8 mouse cellular contexts compared by ENCODE assay signal in genomic region chr5:124426475-124427071, GRCm38 (mm10). TPM values are rescaled to one million over a fixed set of nuclear protein-coding genes. Genes with fewer than 3 reads are reported as not detected.
DNase-seq lines count a peak whose midpoint lies in the region; ATAC-seq and TF ChIP-seq lines count a peak whose summit lies in the region.

No protein-coding gene starts in this region.

- 92% methylated on average over 10 of the region's 10 CpGs for WGBS in liver, adult 2 months
- 84% methylated on average over 10 of the region's 10 CpGs for whole genome bisulfite sequencing in embryonic facial prominence, embryonic 14.5 days
- WGBS in hindbrain, postnatal 0 days: 91% methylated on average over 10 of the region's 10 CpGs
- WGBS in neural tube, embryonic 12.5 days: 92% methylated on average over 10 of the region's 10 CpGs

- H3K36me3 ChIP-seq in liver, adult 2 months (ENCODE audit: control insufficient read depth, insufficient read depth, low read length): no peaks in the 10 kb centered on the region
- H3K36me3 ChIP-seq in embryonic facial prominence, embryonic 14.5 days (ENCODE audit: control insufficient read depth, insufficient read depth, low read length): 0 out of 2 replicates have a peak, but pooled peaks cover 6% of the 10 kb centered on the region
- no peaks in the 10 kb centered on the region for H3K36me3 ChIP-seq in hindbrain, postnatal 0 days (ENCODE audit: insufficient read depth, low read length)
- no peaks in the 10 kb centered on the region for H3K36me3 ChIP-seq in neural tube, embryonic 12.5 days

- intact Hi-C loops in left cerebral cortex, postnatal 4 days (cut with DNase I): no loop called here

- peaks cover 6% of the 10 kb centered on the region for H3K4me1 ChIP-seq in liver, adult 2 months (ENCODE audit: control insufficient read depth, insufficient read depth, low read length)
- no peaks in the 10 kb centered on the region; the same call in 1 of the 2 replicates for H3K4me1 ChIP-seq in embryonic facial prominence, embryonic 14.5 days (ENCODE audit: control insufficient read depth, insufficient read depth, low read length)
- no peaks in the 10 kb centered on the region for H3K4me1 ChIP-seq in hindbrain, postnatal 0 days (ENCODE audit: insufficient read depth, low read length)
- peaks cover 8% of the 10 kb centered on the region; the same call in 1 of the 2 replicates for H3K4me1 ChIP-seq in neural tube, embryonic 12.5 days

- H3K4me3 ChIP-seq in liver, adult 2 months (ENCODE audit: insufficient read depth, low read depth, low read length): no peak overlapping the region
- peak overlapping the region; percentile 98 for H3K4me3 ChIP-seq in embryonic facial prominence, embryonic 14.5 days (ENCODE audit: low read depth, low read length)
- peak overlapping the region; percentile 97 for H3K4me3 ChIP-seq in hindbrain, postnatal 0 days (ENCODE audit: low read length)
- H3K4me3 ChIP-seq in neural tube, embryonic 12.5 days: peak overlapping the region; percentile 95

- TF ChIP-seq CTCF in liver, adult 2 months (IDR thresholded peaks at IDR 0.05; ENCODE audit: low read depth, low read length): no peak
- TF ChIP-seq CTCF in hindbrain, postnatal 0 days (IDR thresholded peaks at IDR 0.05; ENCODE audit: low read depth): no peak

- H3K4me2 ChIP-seq in embryonic facial prominence, embryonic 14.5 days (ENCODE audit: low read depth, low read length): peak overlapping the region; percentile 57
- peak overlapping the region; percentile 83 for H3K4me2 ChIP-seq in hindbrain, postnatal 0 days (ENCODE audit: low read depth, low read length)
- H3K4me2 ChIP-seq in neural tube, embryonic 12.5 days (replicated peaks): peak overlapping the region; percentile 96

- H3K79me2 ChIP-seq in liver, adult 2 months (ENCODE audit: control insufficient read depth, insufficient read depth, low read length): peaks cover 18% of the 10 kb centered on the region; the same call in 1 of the 2 replicates

- H3K9ac ChIP-seq in liver, adult 2 months (ENCODE audit: low read depth, low read length): no peak overlapping the region; the same call in 1 of the 2 replicates
- H3K9ac ChIP-seq in embryonic facial prominence, embryonic 14.5 days (ENCODE audit: low read depth, low read length): 0 out of 2 replicates have a peak overlapping the region, but pooled peaks have one; percentile 92
- peak overlapping the region; percentile 91; the same call in 1 of the 2 replicates for H3K9ac ChIP-seq in hindbrain, postnatal 0 days (replicated peaks; ENCODE audit: low read length)
- H3K9ac ChIP-seq in neural tube, embryonic 12.5 days: 0 out of 2 replicates have a peak overlapping the region, but pooled peaks have one; percentile 17

- DNase-seq in liver, adult 2 months (ENCODE audit: extremely low read depth, low read depth, low spot score): no peak
- no peak for DNase-seq in liver
- peak; percentile 8 for DNase-seq in embryonic facial prominence, embryonic 14.5 days (ENCODE audit: low spot score)
- no peak for DNase-seq in hindbrain, postnatal 0 days (ENCODE audit: low spot score)
- no peak for DNase-seq in thymus, postnatal 25 days
- no peak for DNase-seq in adrenal gland, adult 8-10 months
- DNase-seq in left cerebral cortex, postnatal 4 days: no peak

- no peaks in the 10 kb centered on the region for H3K9me3 ChIP-seq in embryonic facial prominence, embryonic 14.5 days (ENCODE audit: control insufficient read depth, low read length)
- no peaks in the 10 kb centered on the region for H3K9me3 ChIP-seq in hindbrain, postnatal 0 days (ENCODE audit: low read length)
- H3K9me3 ChIP-seq in neural tube, embryonic 12.5 days: no peaks in the 10 kb centered on the region

- TF ChIP-seq POLR2A in liver, adult 2 months (IDR thresholded peaks at IDR 0.05; ENCODE audit: extremely low read depth, insufficient read depth, low read length): no peak

- H3K27ac ChIP-seq in liver, adult 2 months (replicated peaks; ENCODE audit: insufficient read depth, low read depth, low read length): peak overlapping the region; percentile 71; the same call in 1 of the 2 replicates
- H3K27ac ChIP-seq in embryonic facial prominence, embryonic 14.5 days (replicated peaks; ENCODE audit: low read depth, low read length): peak overlapping the region; percentile 85
- H3K27ac ChIP-seq in hindbrain, postnatal 0 days: peak overlapping the region; percentile 93; the same call in 1 of the 2 replicates
- no peak overlapping the region for H3K27ac ChIP-seq in neural tube, embryonic 12.5 days

- H3K27me3 ChIP-seq in liver, adult 2 months (ENCODE audit: control insufficient read depth, insufficient read depth, low read length): no peaks in the 10 kb centered on the region
- no peaks in the 10 kb centered on the region for H3K27me3 ChIP-seq in embryonic facial prominence, embryonic 14.5 days (replicated peaks; ENCODE audit: control insufficient read depth, insufficient read depth, low read length)
- no peaks in the 10 kb centered on the region for H3K27me3 ChIP-seq in hindbrain, postnatal 0 days (ENCODE audit: insufficient read depth, low read length)
- no peaks in the 10 kb centered on the region for H3K27me3 ChIP-seq in neural tube, embryonic 12.5 days (replicated peaks)

- no peak for ATAC-seq in embryonic facial prominence, embryonic 14.5 days (ENCODE audit: low read depth)
- no peak for ATAC-seq in hindbrain, postnatal 0 days
- ATAC-seq in neural tube, embryonic 12.5 days (ENCODE audit: low FRiP score, low read depth): no peak; the same call in 1 of the 2 replicates

RNA-seq across cellular contexts. Expression of gene Sbno1, which starts 0.8 kb away (rescaled TPM):
- 33.1 and 36.6 TPM in 2 replicates for total RNA-seq in liver, adult 2 months (2014; rRNA removed)
- polyA plus RNA-seq in liver, adult 2 months (2012; rRNA removed): 7.2 and 8.1 TPM in 2 replicates
- 62.7 and 66.5 TPM in 2 replicates for polyA plus RNA-seq in embryonic facial prominence, embryonic 14.5 days (2014; fragmentation: Nextera tagmentation; extraction: Ambion mirVana)
- 30.4 and 35.9 TPM in 2 replicates for total RNA-seq in hindbrain, postnatal 0 days (2014; rRNA removed)
- 71.0 and 73.6 TPM in 2 replicates for polyA plus RNA-seq in hindbrain, postnatal 0 days (2015; fragmentation: Nextera tagmentation; extraction: Ambion mirVana)
- 108 and 119 TPM in 2 replicates for polyA plus RNA-seq in neural tube, embryonic 12.5 days (2016; fragmentation: Nextera tagmentation; extraction: Ambion mirVana)
- total RNA-seq in adrenal gland, adult 8-10 months (2022): 100 to 1,000 TPM in 2 of 4 experiments, 10 to 100 TPM in 2; 86.8 to 120 (median 107) TPM
- 100 to 1,000 TPM; 126 to 131 TPM for total RNA-seq in left cerebral cortex, postnatal 4 days (2021)

RNA-seq across cellular contexts. Expression of gene Kmt5a, which starts 13.2 kb away (rescaled TPM):
- total RNA-seq in liver, adult 2 months (2014; rRNA removed): 9.6 and 13.2 TPM in 2 replicates
- 14.7 and 15.1 TPM in 2 replicates for polyA plus RNA-seq in liver, adult 2 months (2012; rRNA removed)
- 50.3 and 57.5 TPM in 2 replicates for polyA plus RNA-seq in embryonic facial prominence, embryonic 14.5 days (2014; fragmentation: Nextera tagmentation; extraction: Ambion mirVana)
- total RNA-seq in hindbrain, postnatal 0 days (2014; rRNA removed): 28.0 and 48.5 TPM in 2 replicates
- 17.2 and 20.5 TPM in 2 replicates for polyA plus RNA-seq in hindbrain, postnatal 0 days (2015; fragmentation: Nextera tagmentation; extraction: Ambion mirVana)
- 67.2 and 81.3 TPM in 2 replicates for polyA plus RNA-seq in neural tube, embryonic 12.5 days (2016; fragmentation: Nextera tagmentation; extraction: Ambion mirVana)
- 100 to 1,000 TPM; 107 to 196 (median 137) TPM for total RNA-seq in adrenal gland, adult 8-10 months (2022)
- total RNA-seq in left cerebral cortex, postnatal 4 days (2021): 10 to 100 TPM; 45.2 to 55.7 TPM

RNA-seq across cellular contexts. Expression of gene Rilpl2, which starts 51.6 kb away (rescaled TPM):
- 9.6 and 11.6 TPM in 2 replicates for total RNA-seq in liver, adult 2 months (2014; rRNA removed)
- polyA plus RNA-seq in liver, adult 2 months (2012; rRNA removed): 10.1 and 10.4 TPM in 2 replicates
- polyA plus RNA-seq in embryonic facial prominence, embryonic 14.5 days (2014; fragmentation: Nextera tagmentation; extraction: Ambion mirVana): 33.6 and 34.8 TPM in 2 replicates
- total RNA-seq in hindbrain, postnatal 0 days (2014; rRNA removed): 25.6 and 38.8 TPM in 2 replicates
- 33.2 and 34.8 TPM in 2 replicates for polyA plus RNA-seq in hindbrain, postnatal 0 days (2015; fragmentation: Nextera tagmentation; extraction: Ambion mirVana)
- 18.4 and 18.9 TPM in 2 replicates for polyA plus RNA-seq in neural tube, embryonic 12.5 days (2016; fragmentation: Nextera tagmentation; extraction: Ambion mirVana)
- total RNA-seq in adrenal gland, adult 8-10 months (2022): 10 to 100 TPM; 26.3 to 29.7 (median 29.2) TPM
- total RNA-seq in left cerebral cortex, postnatal 4 days (2021): 10 to 100 TPM; 19.0 to 20.5 TPM

RNA-seq across cellular contexts. Expression of gene Snrnp35, which starts 56.4 kb away (rescaled TPM):
- 2.9 and 3.7 TPM in 2 replicates for total RNA-seq in liver, adult 2 months (2014; rRNA removed)
- polyA plus RNA-seq in liver, adult 2 months (2012; rRNA removed): 2.2 and 2.5 TPM in 2 replicates
- polyA plus RNA-seq in embryonic facial prominence, embryonic 14.5 days (2014; fragmentation: Nextera tagmentation; extraction: Ambion mirVana): 11.0 and 11.4 TPM in 2 replicates
- total RNA-seq in hindbrain, postnatal 0 days (2014; rRNA removed): 4.0 and 17.2 TPM in 2 replicates
- polyA plus RNA-seq in hindbrain, postnatal 0 days (2015; fragmentation: Nextera tagmentation; extraction: Ambion mirVana): 13.9 and 17.3 TPM in 2 replicates
- polyA plus RNA-seq in neural tube, embryonic 12.5 days (2016; fragmentation: Nextera tagmentation; extraction: Ambion mirVana): 29.5 and 29.6 TPM in 2 replicates
- total RNA-seq in adrenal gland, adult 8-10 months (2022): 10 to 100 TPM; 17.1 to 23.2 (median 17.5) TPM
- 10 to 100 TPM; 26.4 to 33.6 TPM for total RNA-seq in left cerebral cortex, postnatal 4 days (2021)
